Mouse (Mus musculus): Measurements from ENCODE around the gene Ints3. TPM values are rescaled to one million over a fixed set of nuclear protein-coding genes. Genes with fewer than 3 reads are reported as not detected.
A peak's percentile ranks its signal among the peaks of the same experiment; 100 is the strongest.

Gene Ints3
- polyA plus RNA-seq, 1 experiment from 2014 or later = 35.2 TPM

DNA sequence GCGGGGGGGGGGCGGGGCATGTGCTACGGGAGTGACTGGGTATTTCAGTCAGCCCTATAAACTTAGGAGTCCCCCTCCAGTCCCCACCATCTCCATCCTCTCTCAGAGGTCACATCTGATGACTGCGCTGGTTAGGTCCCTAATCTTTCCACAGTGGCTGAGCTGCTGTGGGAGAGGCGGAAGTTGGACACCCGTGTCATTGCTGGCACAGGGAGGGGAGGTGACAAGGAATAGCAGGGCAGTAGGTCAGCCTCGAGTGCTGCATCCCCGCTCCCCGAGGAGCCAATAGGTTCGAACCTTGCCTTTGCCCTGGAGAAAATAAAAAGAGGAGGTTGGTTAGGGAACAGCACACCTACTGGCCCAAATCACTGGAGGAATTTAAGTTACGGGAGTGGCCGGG is 17.5 kb upstream of the Ints3 start:
- H3K36me3 ChIP-seq (ENCODE audit: control insufficient read depth, insufficient read depth, low read length) = no peaks in the 10 kb centered on the region
- peak overlapping the region; percentile 38 for H3K4me3 ChIP-seq (ENCODE audit: low read depth, low read length)
- no peaks in the 10 kb centered on the region for H3K9me3 ChIP-seq (ENCODE audit: control insufficient read depth, low read length)
- no peak for ATAC-seq (replicated peaks; ENCODE audit: low FRiP score)
- peaks cover 19% of the 10 kb centered on the region for H3K4me1 ChIP-seq (replicated peaks; ENCODE audit: control insufficient read depth, insufficient read depth, low read length)
- H3K4me2 ChIP-seq = peak overlapping the region; percentile 62
- H3K9ac ChIP-seq (ENCODE audit: low read depth, low read length) = no peak overlapping the region
- H3K27me3 ChIP-seq (replicated peaks; ENCODE audit: control insufficient read depth, insufficient read depth, low read length) = no peaks in the 10 kb centered on the region
- H3K27ac ChIP-seq (ENCODE audit: low read depth, low read length) = peak overlapping the region; percentile 55; the same call in 1 of the 2 replicates
- no peak for DNase-seq (ENCODE audit: low spot score)
- WGBS = 25% methylated on average over 12 of the region's 12 CpGs

DNA sequence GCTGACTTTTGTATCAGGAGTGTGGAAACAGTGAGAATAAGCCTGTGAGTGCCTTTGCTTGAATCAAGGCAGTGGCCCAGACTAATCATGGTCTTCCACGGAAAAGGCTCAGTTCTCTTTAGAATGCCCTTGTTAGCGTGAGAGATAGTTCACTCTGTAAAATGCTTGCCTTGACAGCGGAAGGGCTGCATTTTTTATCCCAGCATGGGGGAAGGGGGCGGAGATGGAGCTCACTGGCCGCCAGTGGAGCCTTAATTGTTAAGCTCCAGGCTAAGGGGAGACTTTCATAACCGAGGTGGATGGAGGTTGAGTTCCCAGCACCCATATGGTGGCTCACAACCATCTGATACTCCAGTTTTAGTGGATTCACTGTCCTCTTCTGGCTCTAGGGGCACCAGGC is 15.2 kb upstream of the Ints3 start:
- H3K9me3 ChIP-seq (ENCODE audit: control insufficient read depth, low read length) = no peaks in the 10 kb centered on the region
- H3K36me3 ChIP-seq (ENCODE audit: control insufficient read depth, insufficient read depth, low read length) = no peaks in the 10 kb centered on the region
- no peaks in the 10 kb centered on the region for H3K27me3 ChIP-seq (replicated peaks; ENCODE audit: control insufficient read depth, insufficient read depth, low read length)
- 62% methylated on average over 6 of the region's 6 CpGs for WGBS
- no peak for ATAC-seq (replicated peaks; ENCODE audit: low FRiP score)
- peaks cover 22% of the 10 kb centered on the region for H3K4me1 ChIP-seq (replicated peaks; ENCODE audit: control insufficient read depth, insufficient read depth, low read length)
- H3K4me3 ChIP-seq (ENCODE audit: low read depth, low read length) = no peak overlapping the region
- no peak overlapping the region for H3K4me2 ChIP-seq
- no peak for DNase-seq (ENCODE audit: low spot score)
- no peak overlapping the region for H3K9ac ChIP-seq (ENCODE audit: low read depth, low read length)
- no peak overlapping the region for H3K27ac ChIP-seq (ENCODE audit: low read depth, low read length)

DNA sequence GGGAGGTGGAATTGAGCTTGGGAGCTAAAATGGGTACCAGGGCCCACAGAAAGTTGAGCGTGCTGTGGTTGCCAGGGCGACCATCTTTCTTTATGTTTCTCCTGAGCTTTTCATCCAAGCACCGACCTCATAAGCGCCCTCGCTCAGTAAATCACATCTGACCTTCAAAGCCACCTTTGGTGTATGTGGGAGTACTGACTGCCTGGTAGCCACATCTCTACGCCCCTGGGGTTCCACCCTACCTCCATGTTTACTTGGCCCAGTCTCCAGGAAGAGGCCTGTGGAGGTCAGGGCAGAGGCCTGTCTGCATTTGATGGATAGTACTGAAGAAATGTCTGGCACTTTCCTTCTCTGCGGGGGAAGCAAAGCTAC is 13.7 kb upstream of the Ints3 start:
- Histone ChIP-seq H3K9me3 (ENCODE audit: control insufficient read depth, low read length) (no peaks in the 10 kb centered on the region), H3K4me2 (peak overlapping the region; percentile 60), H3K27me3 (replicated peaks; ENCODE audit: control insufficient read depth, insufficient read depth, low read length) (no peaks in the 10 kb centered on the region), H3K4me3 (ENCODE audit: low read depth, low read length) (peak overlapping the region; percentile 43), H3K27ac (ENCODE audit: low read depth, low read length) (peak overlapping the region; percentile 62), H3K9ac (ENCODE audit: low read depth, low read length) (peak overlapping the region; percentile 45), H3K4me1 (replicated peaks; ENCODE audit: control insufficient read depth, insufficient read depth, low read length) (peaks cover 22% of the 10 kb centered on the region), H3K36me3 (ENCODE audit: control insufficient read depth, insufficient read depth, low read length) (no peaks in the 10 kb centered on the region)
- DNase-seq (ENCODE audit: low spot score) = peak; percentile 39
- WGBS = 45% methylated on average over 7 of the region's 7 CpGs
- ATAC-seq (replicated peaks; ENCODE audit: low FRiP score) = no peak

- Histone ChIP-seq H3K27me3 (replicated peaks; ENCODE audit: control insufficient read depth, insufficient read depth, low read length) (no peaks in the 10 kb centered on the region), H3K4me2 (peak overlapping the region; percentile 60), H3K36me3 (ENCODE audit: control insufficient read depth, insufficient read depth, low read length) (no peaks in the 10 kb centered on the region), H3K9ac (ENCODE audit: low read depth, low read length) (peak overlapping the region; percentile 45), H3K27ac (ENCODE audit: low read depth, low read length) (peak overlapping the region; percentile 62), H3K4me3 (ENCODE audit: low read depth, low read length) (peak overlapping the region; percentile 43), H3K9me3 (ENCODE audit: control insufficient read depth, low read length) (no peaks in the 10 kb centered on the region), H3K4me1 (replicated peaks; ENCODE audit: control insufficient read depth, insufficient read depth, low read length) (peaks cover 22% of the 10 kb centered on the region)
- 2% methylated on average over 17 of the region's 17 CpGs for WGBS
- ATAC-seq (replicated peaks; ENCODE audit: low FRiP score) (peak; percentile 84), DNase-seq (ENCODE audit: low spot score) (peak; percentile 82)
Measured at GRCm38 (mm10) chr3:90446389-90447122, 13.1 kb upstream of the Ints3 start.

DNA sequence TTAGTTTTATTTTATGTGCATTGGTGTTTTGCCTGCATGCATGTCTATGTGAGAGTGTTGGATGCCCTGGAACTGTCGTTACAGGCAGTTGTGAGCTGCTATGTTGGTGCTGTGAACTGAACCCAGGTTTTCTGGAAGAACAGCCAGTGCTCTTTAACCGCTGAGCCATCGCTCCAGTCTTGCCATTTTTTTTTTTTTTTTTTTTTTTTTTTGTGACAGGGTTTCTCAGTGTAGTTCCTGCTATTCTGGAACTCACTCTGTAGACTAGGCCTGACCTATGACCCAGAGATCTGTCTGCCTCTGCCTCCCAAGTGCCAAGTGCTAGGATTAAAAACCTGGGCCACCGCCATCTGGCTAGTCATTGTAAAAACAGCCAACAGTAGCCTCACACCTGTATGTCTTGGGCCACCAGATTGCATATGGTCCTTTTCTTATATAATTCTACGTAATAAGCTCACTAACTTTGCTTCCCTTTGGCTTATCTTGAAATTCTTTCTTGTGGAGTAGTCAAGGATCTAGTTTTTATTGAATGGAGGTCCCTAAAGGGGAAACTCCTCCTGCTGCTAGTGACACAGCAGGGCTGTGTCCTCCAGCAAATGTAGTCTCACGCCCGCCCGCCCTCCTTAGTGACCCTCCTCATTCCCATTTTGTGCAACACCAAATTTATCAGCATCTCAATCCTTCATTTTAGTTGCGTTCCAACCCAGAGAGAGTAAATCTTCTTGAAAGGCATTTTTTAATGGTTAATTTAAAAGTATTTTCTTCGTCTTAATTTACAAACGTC is 12.2 kb upstream of the Ints3 start:
- H3K27ac ChIP-seq (ENCODE audit: low read depth, low read length) = peak overlapping the region; percentile 62; the same call in 1 of the 2 replicates
- DNase-seq (ENCODE audit: low spot score) = no peak
- no peaks in the 10 kb centered on the region for H3K9me3 ChIP-seq (ENCODE audit: control insufficient read depth, low read length)
- H3K9ac ChIP-seq (ENCODE audit: low read depth, low read length) = no peak overlapping the region
- no peaks in the 10 kb centered on the region for H3K36me3 ChIP-seq (ENCODE audit: control insufficient read depth, insufficient read depth, low read length)
- WGBS = 67% methylated on average over 11 of the region's 11 CpGs
- peak overlapping the region; percentile 60 for H3K4me2 ChIP-seq
- H3K4me3 ChIP-seq (ENCODE audit: low read depth, low read length) = no peak overlapping the region
- ATAC-seq (replicated peaks; ENCODE audit: low FRiP score) = no peak
- no peaks in the 10 kb centered on the region for H3K27me3 ChIP-seq (replicated peaks; ENCODE audit: control insufficient read depth, insufficient read depth, low read length)
- peaks cover 12% of the 10 kb centered on the region for H3K4me1 ChIP-seq (replicated peaks; ENCODE audit: control insufficient read depth, insufficient read depth, low read length)

DNA sequence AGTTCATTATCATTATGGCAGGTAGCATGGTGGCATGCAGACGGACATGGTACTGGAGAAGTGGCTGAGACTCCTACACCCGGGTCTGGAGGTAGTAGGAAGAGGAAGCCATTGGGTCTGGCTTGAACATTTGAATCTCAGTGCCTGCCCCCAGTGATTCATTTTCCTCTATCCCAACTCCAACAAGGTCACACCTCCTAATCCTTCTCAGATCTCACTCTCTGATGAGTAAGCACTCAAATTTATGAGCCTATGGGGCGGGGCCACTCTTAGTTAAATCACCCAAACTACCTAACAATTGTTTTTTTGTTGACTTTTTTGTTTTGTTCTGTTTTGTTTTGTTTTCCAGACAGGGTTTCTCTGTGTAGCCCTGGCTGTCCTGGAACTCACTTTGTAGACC is 10.6 kb upstream of the Ints3 start:
- no peaks in the 10 kb centered on the region for H3K27me3 ChIP-seq (replicated peaks; ENCODE audit: control insufficient read depth, insufficient read depth, low read length)
- no peak for DNase-seq (ENCODE audit: low spot score)
- no peaks in the 10 kb centered on the region for H3K36me3 ChIP-seq (ENCODE audit: control insufficient read depth, insufficient read depth, low read length)
- H3K4me3 ChIP-seq (ENCODE audit: low read depth, low read length) = no peak overlapping the region
- WGBS = 87% methylated on average over 3 of the region's 3 CpGs
- peaks cover 12% of the 10 kb centered on the region for H3K4me1 ChIP-seq (replicated peaks; ENCODE audit: control insufficient read depth, insufficient read depth, low read length)
- H3K9me3 ChIP-seq (ENCODE audit: control insufficient read depth, low read length) = no peaks in the 10 kb centered on the region
- no peak overlapping the region for H3K9ac ChIP-seq (ENCODE audit: low read depth, low read length)
- no peak overlapping the region for H3K27ac ChIP-seq (ENCODE audit: low read depth, low read length)
- no peak for ATAC-seq (replicated peaks; ENCODE audit: low FRiP score)
- no peak overlapping the region for H3K4me2 ChIP-seq

DNA sequence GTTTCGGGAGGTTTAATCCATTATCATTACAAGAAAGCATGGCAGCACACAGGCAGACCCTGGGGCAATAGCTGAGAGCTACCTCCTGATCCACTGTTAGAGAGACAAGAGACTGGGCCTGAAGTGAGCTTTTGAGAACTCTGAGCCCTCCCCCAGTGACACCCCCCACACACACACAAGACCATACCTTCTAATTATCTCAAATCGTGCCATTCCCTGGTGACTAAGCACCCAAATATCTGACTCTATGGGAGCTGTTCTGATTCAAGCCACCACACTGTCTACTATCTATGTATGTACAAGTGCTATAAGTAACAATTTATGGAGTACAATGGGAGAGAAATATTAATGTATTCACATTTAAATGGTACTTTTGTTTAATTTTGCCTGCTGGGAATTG is 7.3 kb upstream of the Ints3 start:
- Histone ChIP-seq H3K4me3 (ENCODE audit: low read depth, low read length) (no peak overlapping the region), H3K9ac (ENCODE audit: low read depth, low read length) (no peak overlapping the region), H3K27ac (ENCODE audit: low read depth, low read length) (no peak overlapping the region), H3K27me3 (replicated peaks; ENCODE audit: control insufficient read depth, insufficient read depth, low read length) (no peaks in the 10 kb centered on the region), H3K4me1 (replicated peaks; ENCODE audit: control insufficient read depth, insufficient read depth, low read length) (0 out of 2 replicates have a peak, but pooled peaks cover 2% of the 10 kb centered on the region), H3K4me2 (no peak overlapping the region), H3K9me3 (ENCODE audit: control insufficient read depth, low read length) (no peaks in the 10 kb centered on the region), H3K36me3 (ENCODE audit: control insufficient read depth, insufficient read depth, low read length) (no peaks in the 10 kb centered on the region)
- 79% methylated on average over 2 of the region's 2 CpGs for WGBS
- ATAC-seq (replicated peaks; ENCODE audit: low FRiP score) (no peak), DNase-seq (ENCODE audit: low spot score) (no peak)

GRCm38 (mm10) chr3:90437131-90437530 is 3.7 kb upstream of the Ints3 start:
- H3K9me3 ChIP-seq (ENCODE audit: control insufficient read depth, low read length) = no peaks in the 10 kb centered on the region
- no peak overlapping the region for H3K27ac ChIP-seq (ENCODE audit: low read depth, low read length)
- no peak for ATAC-seq (replicated peaks; ENCODE audit: low FRiP score)
- peaks cover 7% of the 10 kb centered on the region for H3K4me1 ChIP-seq (replicated peaks; ENCODE audit: control insufficient read depth, insufficient read depth, low read length)
- no peak overlapping the region for H3K9ac ChIP-seq (ENCODE audit: low read depth, low read length)
- no peak overlapping the region for H3K4me3 ChIP-seq (ENCODE audit: low read depth, low read length)
- H3K4me2 ChIP-seq = no peak overlapping the region
- H3K36me3 ChIP-seq (ENCODE audit: control insufficient read depth, insufficient read depth, low read length) = no peaks in the 10 kb centered on the region
- H3K27me3 ChIP-seq (replicated peaks; ENCODE audit: control insufficient read depth, insufficient read depth, low read length) = no peaks in the 10 kb centered on the region
- no peak for DNase-seq (ENCODE audit: low spot score)
- 69% methylated on average over 4 of the region's 4 CpGs for WGBS

All from liver, embryonic 11.5 days (tissue).